Mouse (Mus musculus) lung, adult 2 months (tissue): ENCODE measurements at regions not wholly inside any gene's neighbourhood (a gene's known extent, or its start where the extent isn't known, plus 50 kb on each side); places are given as distances from the start of the nearest gene placed in this dataset.

ENCODE experiments used
- CTCF ChIP-seq: fragments of 200-500 bp; IDR thresholded peaks from 2 replicates; pipeline ENCODE4 v1.5.1; 2011; ENCODE audit warnings: mild to moderate bottlenecking, low read length, control low read depth; ENCODE audit not compliant: insufficient read depth
- POLR2A ChIP-seq: fragments of 200-500 bp; IDR thresholded peaks from 2 replicates; pipeline ENCODE4 v1.6.1; 2011; ENCODE audit warnings: low read depth, mild to moderate bottlenecking, control low read depth, low read length, borderline replicate concordance; ENCODE audit errors: extremely low read depth

GRCm38 (mm10) chr15:61523036-61523435 lies 600.2 kb upstream of the A1bg start:
- no peak for TF ChIP-seq CTCF
- TF ChIP-seq POLR2A: no peak
